Mouse (Mus musculus): ENCODE measurements around the gene E2f3.

DNA sequence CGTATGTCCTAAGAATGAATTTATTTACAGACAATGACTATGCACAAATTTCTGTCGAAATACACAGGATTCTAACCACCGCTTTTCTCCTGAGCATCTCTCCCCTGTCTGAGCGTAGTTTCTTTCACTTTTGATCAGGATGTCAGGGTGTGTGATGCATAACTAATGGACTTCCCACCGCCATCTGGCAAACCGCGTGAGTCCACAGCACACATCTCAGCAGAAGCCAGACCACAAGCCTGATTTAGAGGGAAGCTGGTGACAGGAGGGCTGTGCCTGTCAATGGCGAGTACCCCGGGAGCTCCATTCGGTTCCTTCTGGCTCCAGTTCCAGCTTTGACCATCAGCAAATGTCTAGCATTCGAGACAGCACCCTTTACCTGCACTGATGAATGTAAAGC is 17.3 kb upstream of the E2f3 start:
- TF ChIP-seq CTCF (IDR thresholded peaks at IDR 0.05; ENCODE audit: low read depth) (no peak), EP300 (IDR thresholded peaks at IDR 0.05; ENCODE audit: low read depth) (no peak)
